Mouse (Mus musculus): Measurements from ENCODE around the gene C5ar2.

DNA sequence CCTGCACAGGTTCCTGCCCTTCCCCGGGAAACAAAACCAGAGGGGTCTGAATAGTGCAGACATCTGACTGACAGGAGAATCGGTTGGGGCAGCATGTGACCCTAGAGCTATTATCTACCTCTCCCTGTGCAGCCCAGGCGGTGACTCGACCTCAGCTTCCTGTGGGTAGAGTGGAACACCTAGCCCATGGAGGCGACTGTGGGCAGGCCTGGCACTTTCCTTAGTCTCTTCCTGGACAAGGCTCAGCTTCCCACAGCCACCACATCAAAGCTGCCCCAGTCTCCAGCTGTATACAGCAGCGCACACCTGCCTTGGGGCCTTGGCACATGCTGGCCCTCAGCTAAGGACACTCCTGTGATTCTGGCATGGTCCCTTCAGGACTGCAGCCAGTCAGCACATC is 42.8 kb downstream of the C5ar2 start:
- TF ChIP-seq POLR2A (IDR thresholded peaks at IDR 0.05; ENCODE audit: insufficient read depth, low read depth, low read length): no peak
- TF ChIP-seq CTCF (IDR thresholded peaks at IDR 0.05; ENCODE audit: insufficient read depth, low read depth, low read length): no peak
